Mouse (Mus musculus): ENCODE measurements around the gene Gm10487. TPM values are rescaled to one million over a fixed set of nuclear protein-coding genes. Genes with fewer than 3 reads are reported as not detected.

Gm10487 gene
- not detected in 2 replicates for polyA plus RNA-seq (2015; fragmentation: Nextera tagmentation; extraction: Ambion mirVana)

DNA sequence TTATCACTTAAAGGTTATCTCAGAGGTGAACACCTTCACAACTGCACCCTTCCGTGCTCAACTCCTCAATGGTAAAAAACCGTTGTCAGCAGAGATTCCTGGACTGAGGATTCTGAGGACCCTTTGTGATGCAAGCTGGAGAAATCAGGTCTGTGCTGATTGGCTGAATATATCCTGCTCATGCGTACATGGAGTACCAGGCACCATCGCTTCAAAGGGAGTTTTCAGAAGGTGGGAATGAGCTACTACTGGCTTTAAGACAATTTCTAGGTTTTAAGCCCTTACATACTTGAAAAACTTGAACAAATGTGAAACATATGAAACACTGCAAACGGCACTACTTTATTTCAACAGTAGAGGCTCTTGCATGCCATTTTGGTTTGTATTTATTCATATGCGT is at the start of gene Gm10487:
Gm10487 (minus strand) TSS at position 101 of the 400 bp plus-strand sequence.

Data from spleen, postnatal 0 days (tissue).